Mouse (Mus musculus) heart, embryonic 15.5 days (tissue): ENCODE measurements around the gene Slc25a25. TPM values are rescaled to one million over a fixed set of nuclear protein-coding genes. Genes with fewer than 3 reads are reported as not detected.
A peak's percentile ranks its signal among the peaks of the same experiment; 100 is the strongest.

ENCODE experiments used
- ATAC-seq: fragments of 200-750 bp; cut with Nextera tagmentation; replicated peaks from 2 replicates; pipeline ENCODE4 v1.8.0; 2017; ENCODE audit warnings: low read depth, moderate TSS enrichment; ENCODE audit not compliant: insufficient number of reproducible peaks, insufficient read depth, low FRiP score
- H3K27ac ChIP-seq: fragments of 300-500 bp; sonication (generic); 2 replicates; pipeline ENCODE4 v1.5.1; 2015; ENCODE audit warnings: mild to moderate bottlenecking, inconsistent platforms
- H3K27me3 ChIP-seq: fragments of 300-500 bp; sonication (generic); 2 replicates; pipeline ENCODE4 v1.6.1; 2015; ENCODE audit warnings: inconsistent platforms
- H3K36me3 ChIP-seq: fragments of 300-500 bp; sonication (generic); 2 replicates; pipeline ENCODE4 v1.6.1; 2015; ENCODE audit warnings: mild to moderate bottlenecking, inconsistent platforms
- H3K4me1 ChIP-seq: fragments of 300-500 bp; sonication (generic); replicated peaks from 2 replicates; pipeline ENCODE4 v1.6.1; 2015; ENCODE audit warnings: inconsistent platforms
- H3K4me2 ChIP-seq: fragments of 300-500 bp; sonication (generic); 2 replicates; pipeline ENCODE4 v1.6.1; 2015; ENCODE audit warnings: inconsistent platforms, mild to moderate bottlenecking, moderate library complexity
- H3K4me3 ChIP-seq: fragments of 300-500 bp; sonication (generic); 2 replicates; pipeline ENCODE4 v1.5.1; 2015; ENCODE audit warnings: mild to moderate bottlenecking, inconsistent platforms
- H3K9ac ChIP-seq: fragments of 300-500 bp; sonication (generic); 2 replicates; pipeline ENCODE4 v1.6.1; 2015; ENCODE audit warnings: mild to moderate bottlenecking, inconsistent platforms
- H3K9me3 ChIP-seq: fragments of 300-500 bp; sonication (generic); replicated peaks from 2 replicates; pipeline ENCODE4 v1.6.1; 2016; ENCODE audit warnings: inconsistent platforms
- WGBS: fragments of 180-500 bp; shearing (Covaris S2); methylation state at CpG from one replicate; pipeline ENCODE4 v1.1.7; 2015; ENCODE audit warnings: mixed read lengths; 5-methylcytosine and 5-hydroxymethylcytosine counted together
- polyA plus RNA-seq: library from polyadenylated mRNA; unstranded; fragments of >200 nt; fragmentation: Nextera tagmentation; extraction: Ambion mirVana; gene quantifications from 2 replicates; pipeline ENCODE4 v1.2.1, GENCODE M21; 2015

Gene Slc25a25
- polyA plus RNA-seq, 1 experiment from 2014 or later = 9.1 TPM

GRCm38 (mm10) chr2:32375317-32375940 lies 75.8 kb downstream of the Slc25a25 start:
- Histone ChIP-seq H3K4me1 (peaks cover 16% of the 10 kb centered on the region), H3K27ac (0 out of 2 replicates have a peak overlapping the region, but pooled peaks have one; percentile 12), H3K27me3 (no peaks in the 10 kb centered on the region), H3K4me2 (no peak overlapping the region), H3K36me3 (peaks cover 80% of the 10 kb centered on the region), H3K9ac (no peak overlapping the region), H3K4me3 (no peak overlapping the region), H3K9me3 (no peaks in the 10 kb centered on the region)
- no peak for ATAC-seq
- WGBS = 65% methylated on average over 13 of the region's 13 CpGs

- H3K27me3 ChIP-seq = no peaks in the 10 kb centered on the region
- WGBS = 70% methylated on average over 10 of the region's 10 CpGs
- H3K4me3 ChIP-seq = no peak overlapping the region
- H3K4me1 ChIP-seq = peaks cover 16% of the 10 kb centered on the region
- no peak overlapping the region for H3K4me2 ChIP-seq
- H3K36me3 ChIP-seq = peaks cover 90% of the 10 kb centered on the region
- H3K27ac ChIP-seq = no peak overlapping the region
- H3K9me3 ChIP-seq = no peaks in the 10 kb centered on the region
- no peak for ATAC-seq
- H3K9ac ChIP-seq = no peak overlapping the region
These were observed 77.1 kb downstream of the Slc25a25 start for GRCm38 (mm10) chr2:32374191-32374590.

- Histone ChIP-seq H3K27ac (no peak overlapping the region), H3K4me1 (peaks cover 13% of the 10 kb centered on the region), H3K9me3 (no peaks in the 10 kb centered on the region), H3K4me2 (no peak overlapping the region), H3K9ac (no peak overlapping the region), H3K27me3 (no peaks in the 10 kb centered on the region), H3K4me3 (no peak overlapping the region), H3K36me3 (peaks cover 60% of the 10 kb centered on the region)
- 94% methylated on average over 5 of the region's 5 CpGs for WGBS
- ATAC-seq = no peak
These were observed 83.9 kb downstream of the Slc25a25 start for GRCm38 (mm10) chr2:32367315-32367714.

Other genes starting within 250 kb of the Slc25a25 start
- gene Pomt1, start 214.9 kb downstream of the Slc25a25 start, polyA plus RNA-seq = 15.4 and 18.0 TPM in 2 replicates
- 32.9 and 49.0 TPM in 2 replicates for gene Uck1, start 191.3 kb downstream of the Slc25a25 start, polyA plus RNA-seq
- gene Golga2, start 164.1 kb downstream of the Slc25a25 start, polyA plus RNA-seq = 21.7 and 26.4 TPM in 2 replicates
- gene Swi5, start 163.4 kb downstream of the Slc25a25 start, polyA plus RNA-seq = 275 and 299 TPM in 2 replicates
- 30.9 and 46.0 TPM in 2 replicates for gene Ciz1, start 99.1 kb downstream of the Slc25a25 start, polyA plus RNA-seq
- 1.9 and 5.4 TPM in 2 replicates for gene Dnm1, start 98.1 kb downstream of the Slc25a25 start, polyA plus RNA-seq
- 43.9 and 46.0 TPM in 2 replicates for gene 1110008P14Rik, start 69.5 kb downstream of the Slc25a25 start, polyA plus RNA-seq
- 2.2 and 2.8 TPM in 2 replicates for gene Lcn2, start 63.2 kb downstream of the Slc25a25 start, polyA plus RNA-seq
- 38.2 and 41.8 TPM in 2 replicates for gene Ptges2, start 55.5 kb downstream of the Slc25a25 start, polyA plus RNA-seq
- 4.0 and 5.1 TPM in 2 replicates for gene Naif1, start 988 bp downstream of the Slc25a25 start, polyA plus RNA-seq
- gene Fam102a, start 83.9 kb upstream of the Slc25a25 start, polyA plus RNA-seq = 4.8 and 8.6 TPM in 2 replicates
- 62.0 and 71.0 TPM in 2 replicates for gene Dpm2, start 119.4 kb upstream of the Slc25a25 start, polyA plus RNA-seq
- gene Pip5kl1, start 123.4 kb upstream of the Slc25a25 start, polyA plus RNA-seq = 0.23 TPM in 1 of 2 replicates, not detected in the other
- gene 9430097D07Rik, start 124.2 kb upstream of the Slc25a25 start, polyA plus RNA-seq = 0.08 TPM in 1 of 2 replicates, not detected in the other
- gene St6galnac4, start 135.7 kb upstream of the Slc25a25 start, polyA plus RNA-seq = 33.5 and 38.7 TPM in 2 replicates
- gene St6galnac6, start 148.3 kb upstream of the Slc25a25 start, polyA plus RNA-seq = 28.5 and 29.0 TPM in 2 replicates
- gene Ak1, start 170.3 kb upstream of the Slc25a25 start, polyA plus RNA-seq = 360 and 390 TPM in 2 replicates
- 144 and 163 TPM in 2 replicates for gene Eng, start 195.2 kb upstream of the Slc25a25 start, polyA plus RNA-seq